Mouse (Mus musculus) midbrain, embryonic 14.5 days (tissue): Measurements from ENCODE around the gene C530008M17Rik. TPM values are rescaled to one million over a fixed set of nuclear protein-coding genes. Genes with fewer than 3 reads are reported as not detected.

ENCODE experiments used
- ATAC-seq: fragments of 200-750 bp; cut with Nextera tagmentation; 2 replicates; pipeline ENCODE4 v1.8.0; 2017; ENCODE audit warnings: moderate number of reproducible peaks, moderate library complexity; ENCODE audit not compliant: low FRiP score, low TSS enrichment
- DNase-seq: peaks from one replicate; pipeline ENCODE4 v3.0.0-alpha.2; 2015
- H3K27ac ChIP-seq: fragments of 300-500 bp; sonication (generic); replicated peaks from 2 replicates; pipeline ENCODE4 v1.5.1; 2014; ENCODE audit warnings: mild to moderate bottlenecking, low read depth, low read length, moderate library complexity
- H3K27me3 ChIP-seq: fragments of 300-500 bp; sonication (generic); 2 replicates; pipeline ENCODE4 v1.6.1; 2014; ENCODE audit warnings: low read length, control low read depth, mixed read lengths; ENCODE audit not compliant: control insufficient read depth, insufficient read depth
- H3K36me3 ChIP-seq: fragments of 300-500 bp; sonication (generic); 2 replicates; pipeline ENCODE4 v1.6.1; 2014; ENCODE audit warnings: low read length, control low read depth; ENCODE audit not compliant: control insufficient read depth, insufficient read depth
- H3K4me1 ChIP-seq: fragments of 300-500 bp; sonication (generic); 2 replicates; pipeline ENCODE4 v1.6.1; 2014; ENCODE audit warnings: mild to moderate bottlenecking, antibody characterized with exemption, low read length, control low read depth; ENCODE audit not compliant: control insufficient read depth, insufficient read depth
- H3K4me2 ChIP-seq: fragments of 300-500 bp; sonication (generic); 2 replicates; pipeline ENCODE4 v1.6.1; 2014; ENCODE audit warnings: mild to moderate bottlenecking, low read length, moderate library complexity
- H3K4me3 ChIP-seq: fragments of 300-500 bp; sonication (generic); replicated peaks from 2 replicates; pipeline ENCODE4 v1.5.1; 2014; ENCODE audit warnings: low read depth, low read length
- H3K9ac ChIP-seq: fragments of 300-500 bp; sonication (generic); replicated peaks from 2 replicates; pipeline ENCODE4 v1.6.1; 2014; ENCODE audit warnings: mild to moderate bottlenecking, low read length, moderate library complexity
- H3K9me3 ChIP-seq: fragments of 300-500 bp; sonication (generic); 2 replicates; pipeline ENCODE4 v1.6.1; 2016; ENCODE audit warnings: low read length, control low read depth, mixed read lengths; ENCODE audit not compliant: control insufficient read depth
- WGBS: fragments of 180-500 bp; shearing (Covaris S2); extraction: QIAGEN DNeasy Blood & Tissue Kit; methylation state at CpG from one replicate; pipeline ENCODE4 v1.1.7; 2014; 5-methylcytosine and 5-hydroxymethylcytosine counted together
- polyA plus RNA-seq: library from polyadenylated mRNA; unstranded; fragments of >200 nt; fragmentation: Nextera tagmentation; extraction: Ambion mirVana; gene quantifications from 2 replicates; pipeline ENCODE4 v1.2.1, GENCODE M21; 2014

The C530008M17Rik gene
- polyA plus RNA-seq, 1 experiment from 2014 or later: 60.0 TPM

- Histone ChIP-seq H3K27me3 (no peaks in the 10 kb centered on the region), H3K4me3 (no peak overlapping the region), H3K36me3 (no peaks in the 10 kb centered on the region), H3K9me3 (no peaks in the 10 kb centered on the region), H3K9ac (no peak overlapping the region), H3K27ac (no peak overlapping the region), H3K4me2 (no peak overlapping the region), H3K4me1 (no peaks in the 10 kb centered on the region)
- 96% methylated on average over 5 of the region's 5 CpGs for WGBS
- ATAC-seq (no peak), DNase-seq (no peak)
Observed at GRCm38 (mm10) chr5:76674022-76674653, 17.8 kb downstream of the C530008M17Rik start.

- ATAC-seq (no peak), DNase-seq (no peak)
- Histone ChIP-seq H3K4me2 (no peak overlapping the region), H3K9ac (no peak overlapping the region), H3K27me3 (no peaks in the 10 kb centered on the region), H3K9me3 (no peaks in the 10 kb centered on the region), H3K4me3 (no peak overlapping the region), H3K4me1 (no peaks in the 10 kb centered on the region), H3K36me3 (no peaks in the 10 kb centered on the region), H3K27ac (no peak overlapping the region)
- 97% methylated on average over 4 of the region's 4 CpGs for WGBS
Observed at GRCm38 (mm10) chr5:76675369-76675768, 19.1 kb downstream of the C530008M17Rik start.

DNA sequence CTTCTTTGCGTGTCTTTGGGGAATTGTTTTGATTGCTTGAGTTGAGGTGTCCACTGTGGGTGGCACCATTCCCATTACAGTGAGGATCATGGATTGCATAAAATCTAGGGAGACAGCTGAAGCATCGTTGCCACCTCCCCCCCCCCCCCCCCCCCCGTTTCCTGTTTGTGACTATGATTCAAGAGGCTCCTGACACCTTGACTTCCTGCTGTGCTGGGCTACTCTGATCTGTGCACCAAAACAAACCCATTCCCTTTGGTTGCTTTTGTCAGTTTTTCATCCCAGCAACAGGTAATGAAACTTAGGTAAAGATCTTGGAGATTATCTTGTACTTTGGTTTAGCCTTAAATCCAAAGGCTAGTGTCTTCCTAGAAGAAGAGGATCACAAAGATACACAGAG lies 24.6 kb downstream of the C530008M17Rik start:
- Histone ChIP-seq H3K4me1 (peaks cover 19% of the 10 kb centered on the region), H3K9ac (no peak overlapping the region), H3K27me3 (no peaks in the 10 kb centered on the region), H3K9me3 (no peaks in the 10 kb centered on the region), H3K36me3 (no peaks in the 10 kb centered on the region), H3K27ac (no peak overlapping the region), H3K4me2 (no peak overlapping the region), H3K4me3 (no peak overlapping the region)
- no peak for DNase-seq
- ATAC-seq: no peak
- 100% methylated on average over 2 of the region's 3 CpGs for WGBS

DNA sequence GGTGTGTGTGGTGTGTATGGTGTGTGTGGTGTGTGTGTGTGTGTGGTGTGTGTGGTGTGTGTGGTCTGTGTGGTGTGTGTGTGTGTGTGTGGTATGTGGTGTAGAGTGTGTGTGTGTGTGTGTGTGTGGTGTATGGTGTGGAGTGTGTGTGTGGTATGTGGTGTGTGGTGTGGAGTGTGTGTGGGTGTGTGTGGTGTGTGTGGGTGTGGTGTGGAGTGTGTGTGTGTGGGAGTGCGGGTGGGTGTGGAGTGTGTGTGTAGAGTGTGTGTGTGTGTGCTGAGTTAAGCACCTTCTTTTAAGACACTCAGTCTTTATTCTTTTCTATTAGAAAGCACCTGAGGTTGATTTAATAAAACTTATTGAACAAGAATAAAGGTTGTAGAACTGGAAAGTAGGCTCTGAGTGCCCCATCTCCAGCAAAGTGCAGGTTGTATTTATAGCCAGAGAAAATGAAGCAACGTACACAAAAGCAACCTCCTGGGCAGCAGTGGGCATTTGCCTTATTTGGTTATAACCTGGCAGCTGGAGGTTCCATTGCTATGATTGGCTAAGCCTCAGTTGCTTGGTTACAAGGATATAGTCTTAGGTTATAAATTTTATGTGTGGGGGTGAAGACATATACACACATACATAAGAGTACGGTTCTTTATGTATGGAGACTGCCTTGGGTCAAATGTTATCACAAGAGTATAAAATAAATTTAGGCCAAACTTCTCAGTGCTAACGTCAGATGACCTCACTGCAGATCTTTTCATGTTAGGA lies 25.8 kb downstream of the C530008M17Rik start:
- no peak overlapping the region for H3K4me2 ChIP-seq
- no peak overlapping the region for H3K9ac ChIP-seq
- no peak overlapping the region for H3K4me3 ChIP-seq
- DNase-seq (no peak), ATAC-seq (no peak; the same call in 1 of the 2 replicates)
- peaks cover 19% of the 10 kb centered on the region for H3K4me1 ChIP-seq
- H3K36me3 ChIP-seq: no peaks in the 10 kb centered on the region
- H3K9me3 ChIP-seq: no peaks in the 10 kb centered on the region
- 64% methylated on average over 4 of the region's 4 CpGs for WGBS
- no peaks in the 10 kb centered on the region for H3K27me3 ChIP-seq
- H3K27ac ChIP-seq: peak overlapping the region; percentile 28; the same call in 1 of the 2 replicates

DNA sequence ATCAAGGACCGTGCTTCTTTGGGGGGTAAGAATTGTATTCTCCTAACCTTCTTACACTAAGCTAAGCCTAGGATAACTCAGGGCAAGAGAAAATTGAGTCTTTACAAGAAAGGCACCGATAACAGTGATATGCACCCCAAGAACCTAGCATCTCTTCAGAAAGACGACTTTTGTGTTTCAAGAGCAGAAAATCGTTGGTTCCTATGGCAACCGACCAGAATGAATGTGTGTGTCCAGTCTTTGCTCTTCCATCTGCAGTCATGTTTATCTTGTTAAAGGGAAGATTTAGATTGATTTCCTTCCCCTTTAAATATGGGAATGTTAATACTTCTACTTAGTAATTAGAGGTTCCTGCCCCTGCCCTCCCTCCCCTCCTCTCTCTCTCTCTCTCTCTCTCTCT lies 27.1 kb downstream of the C530008M17Rik start:
- H3K36me3 ChIP-seq: no peaks in the 10 kb centered on the region
- H3K27ac ChIP-seq: peak overlapping the region; percentile 26
- no peak overlapping the region for H3K4me2 ChIP-seq
- no peaks in the 10 kb centered on the region for H3K27me3 ChIP-seq
- 40% methylated on average over 5 of the region's 5 CpGs for WGBS
- DNase-seq: peak; percentile 76
- no peak overlapping the region for H3K9ac ChIP-seq
- ATAC-seq: no peak
- H3K4me1 ChIP-seq: peaks cover 19% of the 10 kb centered on the region
- H3K9me3 ChIP-seq: no peaks in the 10 kb centered on the region
- no peak overlapping the region for H3K4me3 ChIP-seq

GRCm38 (mm10) chr5:76684658-76685605 lies 28.6 kb downstream of the C530008M17Rik start:
- Histone ChIP-seq H3K36me3 (no peaks in the 10 kb centered on the region), H3K4me1 (peaks cover 19% of the 10 kb centered on the region), H3K27ac (no peak overlapping the region), H3K9me3 (no peaks in the 10 kb centered on the region), H3K9ac (no peak overlapping the region), H3K4me3 (no peak overlapping the region), H3K4me2 (no peak overlapping the region), H3K27me3 (no peaks in the 10 kb centered on the region)
- DNase-seq: no peak
- ATAC-seq: no peak
- 94% methylated on average over 15 of the region's 15 CpGs for WGBS

GRCm38 (mm10) chr5:76687961-76688600 lies 31.8 kb downstream of the C530008M17Rik start:
- no peak overlapping the region for H3K27ac ChIP-seq
- 0 out of 2 replicates have a peak, but pooled peaks cover 9% of the 10 kb centered on the region for H3K4me1 ChIP-seq
- 91% methylated on average over 10 of the region's 10 CpGs for WGBS
- H3K4me2 ChIP-seq: no peak overlapping the region
- no peaks in the 10 kb centered on the region for H3K36me3 ChIP-seq
- ATAC-seq (no peak), DNase-seq (no peak)
- H3K9me3 ChIP-seq: no peaks in the 10 kb centered on the region
- no peak overlapping the region for H3K9ac ChIP-seq
- H3K27me3 ChIP-seq: no peaks in the 10 kb centered on the region
- no peak overlapping the region for H3K4me3 ChIP-seq

DNA sequence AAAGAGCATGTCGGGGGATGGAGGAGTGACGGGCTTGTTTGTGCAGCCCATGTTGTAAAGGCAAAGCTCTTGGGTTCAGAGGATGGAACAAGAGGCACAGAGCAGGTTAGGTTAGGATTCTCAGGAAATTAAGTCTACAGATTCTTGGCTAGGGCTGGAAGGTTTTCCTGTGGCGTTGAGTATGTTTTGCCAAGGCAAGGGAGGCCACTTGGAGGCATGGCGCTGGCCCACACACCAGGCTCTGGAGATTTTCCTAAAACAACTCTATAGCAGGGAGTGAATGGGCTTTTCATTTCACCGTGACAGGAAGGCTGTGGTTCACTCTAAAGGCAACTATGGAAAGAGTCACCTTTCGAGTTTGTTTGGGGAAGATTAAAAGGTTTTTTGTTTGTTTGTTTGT lies 32.3 kb downstream of the C530008M17Rik start:
- no peak overlapping the region for H3K4me3 ChIP-seq
- H3K4me1 ChIP-seq: 0 out of 2 replicates have a peak, but pooled peaks cover 4% of the 10 kb centered on the region
- H3K36me3 ChIP-seq: no peaks in the 10 kb centered on the region
- H3K27ac ChIP-seq: no peak overlapping the region
- WGBS: 82% methylated on average over 6 of the region's 6 CpGs
- no peak overlapping the region for H3K9ac ChIP-seq
- no peak overlapping the region for H3K4me2 ChIP-seq
- no peaks in the 10 kb centered on the region for H3K27me3 ChIP-seq
- DNase-seq (no peak), ATAC-seq (no peak)
- no peaks in the 10 kb centered on the region for H3K9me3 ChIP-seq
